Mouse (Mus musculus): ENCODE measurements around the gene Rsf1. TPM values are rescaled to one million over a fixed set of nuclear protein-coding genes. Genes with fewer than 3 reads are reported as not detected.

Rsf1 gene
- polyA plus RNA-seq, 1 experiment from 2014 or later = 19.5 TPM

GRCm38 (mm10) chr7:97580843-97581214, 1.1 kb downstream of the Rsf1 start:
- 0 out of 2 replicates have a peak, but pooled peaks cover 4% of the 10 kb centered on the region for H3K4me1 ChIP-seq
- peak overlapping the region; percentile 100 for H3K4me3 ChIP-seq (replicated peaks)
- no peaks in the 10 kb centered on the region for H3K9me3 ChIP-seq
- ATAC-seq (ENCODE audit: insufficient read depth, low FRiP score, low read depth) = peak; percentile 44
- H3K27ac ChIP-seq = peak overlapping the region; percentile 99
- H3K27me3 ChIP-seq (replicated peaks) = no peaks in the 10 kb centered on the region
- under 1% methylated on average over 11 of the region's 11 CpGs for WGBS
- peak overlapping the region; percentile 99; the same call in 1 of the 2 replicates for H3K9ac ChIP-seq
- no peaks in the 10 kb centered on the region for H3K36me3 ChIP-seq
- H3K4me2 ChIP-seq = peak overlapping the region; percentile 82

GRCm38 (mm10) chr7:97588506-97588905, 8.8 kb downstream of the Rsf1 start:
- H3K9ac ChIP-seq = no peak overlapping the region
- no peak overlapping the region for H3K27ac ChIP-seq
- no peaks in the 10 kb centered on the region for H3K9me3 ChIP-seq
- peaks cover 22% of the 10 kb centered on the region; the same call in 1 of the 2 replicates for H3K4me1 ChIP-seq
- H3K36me3 ChIP-seq = no peaks in the 10 kb centered on the region
- no peak overlapping the region for H3K4me2 ChIP-seq
- H3K4me3 ChIP-seq (replicated peaks) = no peak overlapping the region
- 76% methylated on average over 5 of the region's 5 CpGs for WGBS
- no peaks in the 10 kb centered on the region for H3K27me3 ChIP-seq (replicated peaks)
- no peak for ATAC-seq (ENCODE audit: insufficient read depth, low FRiP score, low read depth)

- Histone ChIP-seq H3K9me3 (no peaks in the 10 kb centered on the region), H3K4me2 (no peak overlapping the region), H3K9ac (no peak overlapping the region), H3K36me3 (no peaks in the 10 kb centered on the region), H3K4me3 (replicated peaks) (no peak overlapping the region), H3K4me1 (peaks cover 22% of the 10 kb centered on the region; the same call in 1 of the 2 replicates), H3K27me3 (replicated peaks) (no peaks in the 10 kb centered on the region), H3K27ac (no peak overlapping the region)
- WGBS = 15% methylated on average over 3 of the region's 3 CpGs
- ATAC-seq (ENCODE audit: insufficient read depth, low FRiP score, low read depth) = peak; percentile 51; the same call in 1 of the 2 replicates
Observed at GRCm38 (mm10) chr7:97590488-97590887, 10.8 kb downstream of the Rsf1 start.

GRCm38 (mm10) chr7:97591336-97591735, 11.6 kb downstream of the Rsf1 start:
- Histone ChIP-seq H3K9me3 (no peaks in the 10 kb centered on the region), H3K4me3 (replicated peaks) (no peak overlapping the region), H3K27ac (no peak overlapping the region), H3K4me2 (no peak overlapping the region), H3K4me1 (peaks cover 22% of the 10 kb centered on the region; the same call in 1 of the 2 replicates), H3K9ac (no peak overlapping the region), H3K27me3 (replicated peaks) (no peaks in the 10 kb centered on the region), H3K36me3 (no peaks in the 10 kb centered on the region)
- WGBS = 66% methylated on average over 6 of the region's 6 CpGs
- no peak; the same call in 1 of the 2 replicates for ATAC-seq (ENCODE audit: insufficient read depth, low FRiP score, low read depth)

- Histone ChIP-seq H3K4me2 (no peak overlapping the region), H3K4me1 (peaks cover 22% of the 10 kb centered on the region; the same call in 1 of the 2 replicates), H3K27ac (no peak overlapping the region), H3K9me3 (no peaks in the 10 kb centered on the region), H3K9ac (no peak overlapping the region), H3K27me3 (replicated peaks) (no peaks in the 10 kb centered on the region), H3K4me3 (replicated peaks) (no peak overlapping the region), H3K36me3 (no peaks in the 10 kb centered on the region)
- WGBS = 90% methylated on average over 4 of the region's 4 CpGs
- ATAC-seq (ENCODE audit: insufficient read depth, low FRiP score, low read depth) = no peak
Observed at GRCm38 (mm10) chr7:97592396-97592795, 12.7 kb downstream of the Rsf1 start.

- H3K36me3 ChIP-seq = no peaks in the 10 kb centered on the region
- 72% methylated on average over 2 of the region's 2 CpGs for WGBS
Observed at GRCm38 (mm10) chr7:97593535-97593934, 13.8 kb downstream of the Rsf1 start.

GRCm38 (mm10) chr7:97598548-97598947, 18.9 kb downstream of the Rsf1 start:
- H3K4me3 ChIP-seq (replicated peaks) = no peak overlapping the region
- 72% methylated on average over 2 of the region's 2 CpGs for WGBS
- ATAC-seq (ENCODE audit: insufficient read depth, low FRiP score, low read depth) = no peak
- no peaks in the 10 kb centered on the region for H3K9me3 ChIP-seq
- no peaks in the 10 kb centered on the region for H3K4me1 ChIP-seq
- no peaks in the 10 kb centered on the region for H3K36me3 ChIP-seq
- no peaks in the 10 kb centered on the region for H3K27me3 ChIP-seq (replicated peaks)
- no peak overlapping the region for H3K27ac ChIP-seq
- H3K4me2 ChIP-seq = no peak overlapping the region
- no peak overlapping the region for H3K9ac ChIP-seq

More at GRCm38 (mm10) chr7:97593535-97593934, 13.8 kb downstream of the Rsf1 start:
- H3K4me3 ChIP-seq (replicated peaks) = no peak overlapping the region
- no peak overlapping the region for H3K27ac ChIP-seq
- H3K9ac ChIP-seq = no peak overlapping the region
- peak; percentile 68; the same call in 1 of the 2 replicates for ATAC-seq (ENCODE audit: insufficient read depth, low FRiP score, low read depth)
- H3K4me2 ChIP-seq = no peak overlapping the region
- H3K9me3 ChIP-seq = no peaks in the 10 kb centered on the region
- H3K27me3 ChIP-seq (replicated peaks) = no peaks in the 10 kb centered on the region
- peaks cover 22% of the 10 kb centered on the region; the same call in 1 of the 2 replicates for H3K4me1 ChIP-seq

- no peak for ATAC-seq (ENCODE audit: insufficient read depth, low FRiP score, low read depth)
- Histone ChIP-seq H3K4me1 (no peaks in the 10 kb centered on the region), H3K27me3 (replicated peaks) (no peaks in the 10 kb centered on the region), H3K27ac (no peak overlapping the region), H3K9ac (no peak overlapping the region), H3K36me3 (no peaks in the 10 kb centered on the region), H3K9me3 (no peaks in the 10 kb centered on the region), H3K4me3 (replicated peaks) (no peak overlapping the region), H3K4me2 (no peak overlapping the region)
- WGBS = 79% methylated on average over 5 of the region's 5 CpGs
Observed at GRCm38 (mm10) chr7:97621346-97621745, 41.7 kb downstream of the Rsf1 start.

GRCm38 (mm10) chr7:97622676-97623075, 43.0 kb downstream of the Rsf1 start:
- Histone ChIP-seq H3K9ac (no peak overlapping the region), H3K4me1 (no peaks in the 10 kb centered on the region), H3K4me2 (no peak overlapping the region), H3K4me3 (replicated peaks) (no peak overlapping the region), H3K36me3 (no peaks in the 10 kb centered on the region), H3K27ac (no peak overlapping the region), H3K27me3 (replicated peaks) (no peaks in the 10 kb centered on the region), H3K9me3 (no peaks in the 10 kb centered on the region)
- no peak for ATAC-seq (ENCODE audit: insufficient read depth, low FRiP score, low read depth)
- WGBS = 81% methylated on average over 1 of the region's 1 CpGs

- H3K36me3 ChIP-seq = no peaks in the 10 kb centered on the region
- no peak overlapping the region for H3K9ac ChIP-seq
- ATAC-seq (ENCODE audit: insufficient read depth, low FRiP score, low read depth) = no peak
- no peak overlapping the region for H3K4me2 ChIP-seq
- no peak overlapping the region for H3K4me3 ChIP-seq (replicated peaks)
- no peak overlapping the region for H3K27ac ChIP-seq
- no peaks in the 10 kb centered on the region for H3K9me3 ChIP-seq
- H3K4me1 ChIP-seq = no peaks in the 10 kb centered on the region
- H3K27me3 ChIP-seq (replicated peaks) = no peaks in the 10 kb centered on the region
Observed at GRCm38 (mm10) chr7:97623402-97623801, 43.7 kb downstream of the Rsf1 start.

- no peak overlapping the region for H3K4me2 ChIP-seq
- H3K4me3 ChIP-seq (replicated peaks) = no peak overlapping the region
- no peaks in the 10 kb centered on the region for H3K4me1 ChIP-seq
- no peaks in the 10 kb centered on the region for H3K36me3 ChIP-seq
- 57% methylated on average over 2 of the region's 2 CpGs for WGBS
- no peaks in the 10 kb centered on the region for H3K27me3 ChIP-seq (replicated peaks)
- no peak for ATAC-seq (ENCODE audit: insufficient read depth, low FRiP score, low read depth)
- H3K9ac ChIP-seq = no peak overlapping the region
- H3K27ac ChIP-seq = no peak overlapping the region
- no peaks in the 10 kb centered on the region for H3K9me3 ChIP-seq
Observed at GRCm38 (mm10) chr7:97629351-97629750, 49.7 kb downstream of the Rsf1 start.

GRCm38 (mm10) chr7:97631290-97631689, 51.6 kb downstream of the Rsf1 start:
- 84% methylated on average over 2 of the region's 2 CpGs for WGBS

GRCm38 (mm10) chr7:97632897-97633296, 53.2 kb downstream of the Rsf1 start:
- Histone ChIP-seq H3K27me3 (replicated peaks) (no peaks in the 10 kb centered on the region), H3K36me3 (no peaks in the 10 kb centered on the region), H3K27ac (no peak overlapping the region), H3K4me1 (no peaks in the 10 kb centered on the region), H3K4me3 (replicated peaks) (no peak overlapping the region), H3K9me3 (no peaks in the 10 kb centered on the region), H3K4me2 (no peak overlapping the region), H3K9ac (no peak overlapping the region)
- ATAC-seq (ENCODE audit: insufficient read depth, low FRiP score, low read depth) = no peak
- 89% methylated on average over 1 of the region's 1 CpGs for WGBS

More at GRCm38 (mm10) chr7:97631290-97631689, 51.6 kb downstream of the Rsf1 start:
- Histone ChIP-seq H3K4me3 (replicated peaks) (no peak overlapping the region), H3K36me3 (no peaks in the 10 kb centered on the region), H3K4me1 (no peaks in the 10 kb centered on the region), H3K9me3 (no peaks in the 10 kb centered on the region), H3K27me3 (replicated peaks) (no peaks in the 10 kb centered on the region), H3K4me2 (no peak overlapping the region), H3K27ac (no peak overlapping the region), H3K9ac (no peak overlapping the region)
- ATAC-seq (ENCODE audit: insufficient read depth, low FRiP score, low read depth) = no peak

Measured in stomach, embryonic 15.5 days (tissue).